8 mouse cellular contexts compared by ENCODE assay signal in genomic region chr5:140649101-140649667, GRCm38 (mm10). TPM values are rescaled to one million over a fixed set of nuclear protein-coding genes. Genes with fewer than 3 reads are reported as not detected.
DNase-seq lines count a peak whose midpoint lies in the region; ATAC-seq and TF ChIP-seq lines count a peak whose summit lies in the region.

No protein-coding gene starts in this region.

- no peaks in the 10 kb centered on the region for H3K27me3 ChIP-seq in embryonic facial prominence, embryonic 12.5 days
- no peaks in the 10 kb centered on the region for H3K27me3 ChIP-seq in limb, embryonic 11.5 days (ENCODE audit: control insufficient read depth, insufficient read depth, low read length)
- peaks cover 2% of the 10 kb centered on the region; the same call in 1 of the 2 replicates for H3K27me3 ChIP-seq in midbrain, embryonic 13.5 days
- H3K27me3 ChIP-seq in small intestine, adult 2 months (ENCODE audit: control insufficient read depth, insufficient read depth, low read length): no peaks in the 10 kb centered on the region

- H3K4me1 ChIP-seq in embryonic facial prominence, embryonic 12.5 days: peaks cover 39% of the 10 kb centered on the region
- H3K4me1 ChIP-seq in limb, embryonic 11.5 days (ENCODE audit: control insufficient read depth, insufficient read depth, low read length): peaks cover 16% of the 10 kb centered on the region
- H3K4me1 ChIP-seq in midbrain, embryonic 13.5 days (replicated peaks): peaks cover 47% of the 10 kb centered on the region
- peaks cover 20% of the 10 kb centered on the region for H3K4me1 ChIP-seq in small intestine, adult 2 months (ENCODE audit: control insufficient read depth, insufficient read depth, insufficient read length, low read length)

- TF ChIP-seq CTCF in small intestine, adult 2 months (IDR thresholded peaks at IDR 0.05; ENCODE audit: extremely low read depth, insufficient read length, insufficient replicate concordance, low read depth, low read length): no peak

- H3K36me3 ChIP-seq in embryonic facial prominence, embryonic 12.5 days: peaks cover 23% of the 10 kb centered on the region
- peaks cover 7% of the 10 kb centered on the region for H3K36me3 ChIP-seq in limb, embryonic 11.5 days (ENCODE audit: control insufficient read depth, insufficient read depth, low read length)
- H3K36me3 ChIP-seq in midbrain, embryonic 13.5 days: peaks cover 18% of the 10 kb centered on the region
- H3K36me3 ChIP-seq in small intestine, adult 2 months (ENCODE audit: control insufficient read depth, insufficient read depth, low read length): no peaks in the 10 kb centered on the region

- peak overlapping the region; percentile 95 for H3K4me3 ChIP-seq in embryonic facial prominence, embryonic 12.5 days
- peak overlapping the region; percentile 95 for H3K4me3 ChIP-seq in limb, embryonic 11.5 days (ENCODE audit: low read depth, low read length)
- peak overlapping the region; percentile 81 for H3K4me3 ChIP-seq in midbrain, embryonic 13.5 days (replicated peaks)
- peak overlapping the region; percentile 56 for H3K4me3 ChIP-seq in small intestine, adult 2 months (ENCODE audit: low read depth, low read length)

- no peak for TF ChIP-seq POLR2A in small intestine, adult 2 months (IDR thresholded peaks at IDR 0.05; ENCODE audit: low read depth, low read length)

- H3K9ac ChIP-seq in embryonic facial prominence, embryonic 12.5 days: peak overlapping the region; percentile 98
- H3K9ac ChIP-seq in limb, embryonic 11.5 days (ENCODE audit: low read length): peak overlapping the region; percentile 97
- peak overlapping the region; percentile 63 for H3K9ac ChIP-seq in midbrain, embryonic 13.5 days (replicated peaks)

- peak; percentile 91 for ATAC-seq in embryonic facial prominence, embryonic 12.5 days (ENCODE audit: insufficient number of reproducible peaks, insufficient read depth, low FRiP score, low TSS enrichment)
- peak; percentile 96 for ATAC-seq in limb, embryonic 11.5 days (ENCODE audit: insufficient number of reproducible peaks, low FRiP score, low TSS enrichment, low read depth)
- ATAC-seq in midbrain, embryonic 13.5 days: peak; percentile 96

- H3K4me2 ChIP-seq in embryonic facial prominence, embryonic 12.5 days (replicated peaks): peak overlapping the region; percentile 70
- H3K4me2 ChIP-seq in limb, embryonic 11.5 days (ENCODE audit: low read depth, severe bottlenecking): peak overlapping the region; percentile 51
- peak overlapping the region; percentile 59 for H3K4me2 ChIP-seq in midbrain, embryonic 13.5 days (replicated peaks)

- peak; percentile 98 for DNase-seq in 3T3-L1 (ENCODE audit: low read depth, low spot score)
- peak; percentile 99 to 100 for DNase-seq in adrenal gland, postnatal 36 days
- DNase-seq in heart, adult 18-20 months: peak; percentile 98
- DNase-seq in kidney, adult 18-20 months: peak; percentile 95
- peak; percentile 99 for DNase-seq in limb, embryonic 11.5 days (ENCODE audit: low spot score)

- H3K27ac ChIP-seq in embryonic facial prominence, embryonic 12.5 days: peak overlapping the region; percentile 66
- no peak overlapping the region for H3K27ac ChIP-seq in limb, embryonic 11.5 days (replicated peaks; ENCODE audit: low read depth, low read length)
- peak overlapping the region; percentile 84 for H3K27ac ChIP-seq in midbrain, embryonic 13.5 days
- H3K27ac ChIP-seq in small intestine, adult 2 months (ENCODE audit: insufficient read depth, low read depth, low read length): no peak overlapping the region

- H3K9me3 ChIP-seq in embryonic facial prominence, embryonic 12.5 days: no peaks in the 10 kb centered on the region
- H3K9me3 ChIP-seq in limb, embryonic 11.5 days (ENCODE audit: control insufficient read depth, low read length): no peaks in the 10 kb centered on the region
- no peaks in the 10 kb centered on the region for H3K9me3 ChIP-seq in midbrain, embryonic 13.5 days

- 6% methylated on average over 26 of the region's 26 CpGs for WGBS in embryonic facial prominence, embryonic 12.5 days
- 5% methylated on average over 26 of the region's 26 CpGs for WGBS in limb, embryonic 11.5 days
- 2% methylated on average over 26 of the region's 26 CpGs for WGBS in midbrain, embryonic 13.5 days
- 3% methylated on average over 26 of the region's 26 CpGs for WGBS in small intestine, adult 2 months

RNA-seq across cellular contexts. Expression of gene Ttyh3, which starts 0.4 kb away (rescaled TPM):
- total RNA-seq in adrenal gland, postnatal 36 days (2021): 100 to 1,000 TPM in 1 of 2 experiments, 10 to 100 TPM in 1; 42.4 to 108 TPM
- 60.6 and 62.6 TPM in 2 replicates for polyA plus RNA-seq in embryonic facial prominence, embryonic 12.5 days (2016; fragmentation: Nextera tagmentation; extraction: Ambion mirVana)
- total RNA-seq in heart, adult 18-20 months (2021): 1 to 10 TPM; 7.6 to 7.7 TPM
- polyA plus RNA-seq in limb, embryonic 11.5 days (2014; fragmentation: Nextera tagmentation; extraction: Ambion mirVana): 51.4 and 58.3 TPM in 2 replicates
- polyA plus RNA-seq in midbrain, embryonic 13.5 days (2015; fragmentation: Nextera tagmentation; extraction: Ambion mirVana): 53.6 and 76.6 TPM in 2 replicates
- polyA plus RNA-seq in small intestine, adult 2 months (2012; rRNA removed): 35.3 and 72.5 TPM in 2 replicates

RNA-seq across cellular contexts. Expression of gene Lfng, which starts 42.1 kb away (rescaled TPM):
- total RNA-seq in adrenal gland, postnatal 36 days (2021): 10 to 100 TPM in 1 of 2 experiments, 1 to 10 TPM in 1; 9.6 to 12.7 TPM
- polyA plus RNA-seq in embryonic facial prominence, embryonic 12.5 days (2016; fragmentation: Nextera tagmentation; extraction: Ambion mirVana): 14.0 and 14.2 TPM in 2 replicates
- total RNA-seq in heart, adult 18-20 months (2021): 1 to 10 TPM; 6.7 to 9.9 TPM
- 9.0 and 10.8 TPM in 2 replicates for polyA plus RNA-seq in limb, embryonic 11.5 days (2014; fragmentation: Nextera tagmentation; extraction: Ambion mirVana)
- 25.0 and 25.7 TPM in 2 replicates for polyA plus RNA-seq in midbrain, embryonic 13.5 days (2015; fragmentation: Nextera tagmentation; extraction: Ambion mirVana)
- polyA plus RNA-seq in small intestine, adult 2 months (2012; rRNA removed): 25.6 and 29.9 TPM in 2 replicates

RNA-seq across cellular contexts. Expression of gene Iqce, which starts 53.0 kb away (rescaled TPM):
- total RNA-seq in adrenal gland, postnatal 36 days (2021): 10 to 100 TPM; 18.6 to 19.7 TPM
- 25.9 and 29.7 TPM in 2 replicates for polyA plus RNA-seq in embryonic facial prominence, embryonic 12.5 days (2016; fragmentation: Nextera tagmentation; extraction: Ambion mirVana)
- 1 to 10 TPM; 4.0 to 5.3 TPM for total RNA-seq in heart, adult 18-20 months (2021)
- polyA plus RNA-seq in limb, embryonic 11.5 days (2014; fragmentation: Nextera tagmentation; extraction: Ambion mirVana): 15.1 and 22.7 TPM in 2 replicates
- 24.4 and 26.0 TPM in 2 replicates for polyA plus RNA-seq in midbrain, embryonic 13.5 days (2015; fragmentation: Nextera tagmentation; extraction: Ambion mirVana)
- 3.4 and 6.9 TPM in 2 replicates for polyA plus RNA-seq in small intestine, adult 2 months (2012; rRNA removed)

RNA-seq across cellular contexts. Expression of gene Brat1, which starts 55.6 kb away (rescaled TPM):
- 10 to 100 TPM; 16.4 to 25.6 TPM for total RNA-seq in adrenal gland, postnatal 36 days (2021)
- 23.8 and 24.5 TPM in 2 replicates for polyA plus RNA-seq in embryonic facial prominence, embryonic 12.5 days (2016; fragmentation: Nextera tagmentation; extraction: Ambion mirVana)
- 1 to 10 TPM; 6.4 to 7.8 TPM for total RNA-seq in heart, adult 18-20 months (2021)
- polyA plus RNA-seq in limb, embryonic 11.5 days (2014; fragmentation: Nextera tagmentation; extraction: Ambion mirVana): 11.7 and 12.0 TPM in 2 replicates
- polyA plus RNA-seq in midbrain, embryonic 13.5 days (2015; fragmentation: Nextera tagmentation; extraction: Ambion mirVana): 20.7 and 22.4 TPM in 2 replicates
- 8.8 and 17.8 TPM in 2 replicates for polyA plus RNA-seq in small intestine, adult 2 months (2012; rRNA removed)

Comparison
In these comparisons a context has a peak if more than half of its experiments do, and no peak if none do; other contexts are left out.
1. H3K27ac ChIP-seq: peak in embryonic facial prominence, embryonic 12.5 days (single experiment) and midbrain, embryonic 13.5 days (single experiment); none in limb, embryonic 11.5 days (single experiment) and small intestine, adult 2 months (single experiment).
2. Peak in every context shown above with its lines, with median percentiles within 50 percentile points of each other: DNase-seq, ATAC-seq, H3K4me2 ChIP-seq, H3K4me3 ChIP-seq and H3K9ac ChIP-seq.